Mouse (Mus musculus): ENCODE data around the gene Slc5a2. TPM values are rescaled to one million over a fixed set of nuclear protein-coding genes. Genes with fewer than 3 reads are reported as not detected.

Slc5a2 gene
- polyA plus RNA-seq (2017; shearing (Covaris generic)) = not detected

- ATAC-seq = no peak
These were observed at the start of gene Slc5a2 for GRCm38 (mm10) chr7:128265411-128265810. Slc5a2 (plus strand) TSS chr7:128265657.

GRCm38 (mm10) chr7:128219952-128220351 lies 45.5 kb upstream of the Slc5a2 start:
- ATAC-seq = no peak

- no peak for ATAC-seq
These were observed 44.5 kb upstream of the Slc5a2 start for GRCm38 (mm10) chr7:128220936-128221335.

- no peak for ATAC-seq
These were observed 33.7 kb upstream of the Slc5a2 start for GRCm38 (mm10) chr7:128231741-128232140.

GRCm38 (mm10) chr7:128234796-128235195 lies 30.7 kb upstream of the Slc5a2 start:
- ATAC-seq = no peak

- no peak for ATAC-seq
These were observed 30.0 kb upstream of the Slc5a2 start for GRCm38 (mm10) chr7:128235481-128235880.

GRCm38 (mm10) chr7:128236426-128236825 lies 29.0 kb upstream of the Slc5a2 start:
- no peak for ATAC-seq

- ATAC-seq = no peak
These were observed 28.4 kb upstream of the Slc5a2 start, which contains the start of gene Armc5 for GRCm38 (mm10) chr7:128236856-128237592. Armc5 (plus strand) TSS chr7:128237342.

GRCm38 (mm10) chr7:128237593-128237926 lies 27.9 kb upstream of the Slc5a2 start:
- no peak for ATAC-seq

GRCm38 (mm10) chr7:128237927-128238778 lies 27.3 kb upstream of the Slc5a2 start, which contains the start of gene 9130023H24Rik:
9130023H24Rik (minus strand) TSS chr7:128238031.
- ATAC-seq = peak; percentile 81

GRCm38 (mm10) chr7:128238991-128239390 lies 26.5 kb upstream of the Slc5a2 start:
- no peak for ATAC-seq

- ATAC-seq = no peak
These were observed 25.2 kb upstream of the Slc5a2 start for GRCm38 (mm10) chr7:128240131-128240784.

GRCm38 (mm10) chr7:128242331-128242730 lies 23.1 kb upstream of the Slc5a2 start:
- ATAC-seq = no peak

- no peak for ATAC-seq
These were observed 21.5 kb upstream of the Slc5a2 start for GRCm38 (mm10) chr7:128243921-128244320.

- no peak for ATAC-seq
These were observed 20.9 kb upstream of the Slc5a2 start for GRCm38 (mm10) chr7:128244410-128245025.

GRCm38 (mm10) chr7:128245547-128245946 lies 19.9 kb upstream of the Slc5a2 start:
- ATAC-seq = no peak

- ATAC-seq = no peak
These were observed 18.7 kb upstream of the Slc5a2 start, which contains the start of gene Tgfb1i1 for GRCm38 (mm10) chr7:128246496-128247391. Tgfb1i1 (plus strand) TSS chr7:128246812.

GRCm38 (mm10) chr7:128247443-128247842 lies 18.0 kb upstream of the Slc5a2 start:
- ATAC-seq = peak; percentile 54

GRCm38 (mm10) chr7:128248081-128249042 lies 17.1 kb upstream of the Slc5a2 start:
- ATAC-seq = no peak

GRCm38 (mm10) chr7:128249998-128250397 lies 15.5 kb upstream of the Slc5a2 start:
- ATAC-seq = no peak
